Mouse (Mus musculus) right cerebral cortex, adult 18-20 months (tissue): ENCODE results near the gene Lcmt1.
A peak's percentile ranks its signal among the peaks of the same experiment; 100 is the strongest.

Experiments
- DNase-seq: peaks from one replicate; pipeline ENCODE4 v3.0.0; 2022; ENCODE audit warnings: mixed read lengths

Lcmt1 gene

DNA sequence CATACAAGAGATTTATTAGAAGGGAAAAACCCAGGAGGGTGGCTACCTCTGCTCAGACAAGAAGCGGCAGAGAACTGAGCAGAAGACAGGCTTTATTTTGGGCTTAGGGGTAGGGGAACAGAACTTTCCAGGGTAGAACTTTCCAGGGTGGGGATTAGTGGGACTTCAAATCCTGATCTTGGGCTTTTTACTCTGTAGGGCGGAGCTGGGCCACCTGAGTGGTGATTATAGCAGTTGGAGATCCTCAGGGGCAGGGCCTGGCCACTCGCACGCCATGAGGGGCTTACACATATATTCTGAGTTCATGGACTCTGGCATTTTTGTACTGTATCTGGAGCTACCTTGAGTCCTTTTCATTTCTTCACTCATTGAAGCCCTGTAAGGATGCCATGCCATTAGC lies 91.7 kb downstream of the Lcmt1 start:
- no peak for DNase-seq

DNA sequence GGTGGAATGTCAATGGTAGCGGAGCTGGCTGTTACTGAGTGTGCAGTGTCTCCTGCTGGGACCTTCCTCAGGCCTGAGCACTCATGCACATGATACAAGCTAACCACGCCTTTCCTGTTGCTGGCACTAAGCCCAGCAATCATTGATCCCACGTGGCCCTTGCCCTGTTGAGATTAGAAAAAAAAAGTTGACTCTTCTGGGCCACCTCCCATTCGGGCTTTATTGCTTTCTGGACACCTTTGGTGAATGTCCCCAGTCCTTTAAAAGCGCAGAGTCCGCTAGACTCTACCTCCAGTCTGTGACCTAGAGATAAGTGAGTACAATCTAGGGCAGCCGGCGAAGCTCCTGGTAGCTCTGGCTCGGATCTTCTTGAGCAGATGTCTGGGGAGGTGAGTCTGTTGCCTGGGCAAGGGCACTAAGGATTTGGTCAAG lies 92.5 kb downstream of the Lcmt1 start, which contains the start of gene Aqp8:
Aqp8 (plus strand) TSS at position 222 of the 432 bp plus-strand sequence.
- no peak for DNase-seq

DNA sequence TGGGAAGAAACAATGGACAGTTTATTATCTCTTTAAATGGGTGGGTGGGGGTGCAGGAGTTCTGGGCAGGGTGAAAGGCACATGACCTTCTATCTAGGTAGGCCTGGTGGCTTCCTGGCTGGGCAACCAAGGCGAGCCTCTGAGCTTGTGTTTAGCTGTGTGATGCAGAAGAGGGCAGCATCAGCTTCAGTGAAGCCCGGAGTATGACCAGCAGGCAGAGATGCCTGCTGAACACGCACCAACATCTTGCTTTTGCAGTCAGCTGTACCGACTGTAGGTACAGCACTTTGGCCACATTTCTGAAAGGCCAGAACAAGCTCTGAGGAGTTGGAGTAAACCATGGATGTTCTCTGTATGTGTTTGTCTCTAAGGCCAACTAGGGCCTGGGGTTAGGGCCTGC lies 94.0 kb downstream of the Lcmt1 start:
- DNase-seq, result no peak

DNA sequence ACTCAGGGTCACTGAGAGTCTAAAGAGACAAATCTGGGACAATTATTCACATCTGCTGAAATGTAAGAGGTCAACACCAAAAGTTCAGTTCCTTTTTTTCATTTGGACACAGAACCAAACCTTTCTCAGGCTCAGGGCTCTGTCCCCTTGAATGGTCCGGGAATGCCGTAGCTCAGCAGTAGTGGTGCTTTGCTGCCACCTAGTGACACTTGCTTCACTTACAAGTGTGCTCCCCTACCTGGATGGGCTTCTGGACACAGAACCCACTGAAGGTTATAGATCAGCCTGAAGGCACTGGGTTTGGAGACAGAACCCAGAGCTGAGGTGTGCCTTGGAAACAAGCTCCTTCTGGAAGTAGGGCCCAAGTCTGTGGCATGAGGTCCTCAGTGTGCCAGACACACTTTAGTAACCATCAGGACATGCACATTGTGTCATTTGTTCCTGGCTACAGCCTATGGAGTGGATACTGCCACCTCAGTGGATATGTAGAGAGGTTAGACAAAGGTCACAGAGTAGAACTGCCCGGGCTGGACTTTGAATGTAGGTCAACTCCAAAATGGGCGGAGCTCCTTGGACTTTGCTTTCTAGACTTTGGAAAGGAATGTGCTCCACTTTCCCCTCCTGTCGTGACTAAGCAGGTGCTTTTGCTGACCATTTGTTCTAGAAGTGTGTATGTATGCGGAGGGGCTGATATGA lies 96.3 kb downstream of the Lcmt1 start:
- peak; percentile 56 for DNase-seq

DNA sequence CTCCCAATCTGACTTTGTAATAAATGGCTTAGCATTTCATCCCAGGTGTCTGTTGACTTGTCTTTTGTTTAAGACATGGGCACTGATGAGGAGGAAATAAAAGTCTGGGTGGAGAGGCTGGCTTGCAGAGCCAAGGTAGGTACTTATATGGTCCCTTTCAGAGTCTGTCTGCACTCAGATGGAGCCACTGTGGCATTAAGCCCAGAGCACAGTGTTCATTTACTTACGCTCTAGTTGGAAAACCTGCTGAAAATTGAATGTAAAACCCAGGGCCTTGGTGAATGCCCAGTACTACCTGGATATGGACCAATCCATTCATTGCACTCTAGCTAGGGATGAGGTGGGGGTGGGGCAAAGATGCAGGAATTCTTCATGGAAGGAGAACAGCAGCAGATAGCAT lies 98.4 kb downstream of the Lcmt1 start:
- no peak for DNase-seq
